Mouse (Mus musculus): ENCODE measurements around the gene Ppara.

Ppara gene

GRCm38 (mm10) chr15:85734571-85735033, at the start of gene Ppara:
Gene Ppara, plus strand, starts transcription at chr15:85734983.
- DNase-seq = no peak

- peak; percentile 57 for DNase-seq
These were observed 48.0 kb upstream of the Ppara start for GRCm38 (mm10) chr15:85686641-85687395.

- no peak for DNase-seq
These were observed 47.0 kb upstream of the Ppara start for GRCm38 (mm10) chr15:85687630-85688410.

GRCm38 (mm10) chr15:85688734-85689133, 46.0 kb upstream of the Ppara start:
- no peak for DNase-seq

- no peak for DNase-seq
These were observed 45.3 kb upstream of the Ppara start for GRCm38 (mm10) chr15:85689523-85689922.

GRCm38 (mm10) chr15:85690058-85690457, 44.7 kb upstream of the Ppara start:
- no peak for DNase-seq

- DNase-seq = no peak
These were observed 43.9 kb upstream of the Ppara start for GRCm38 (mm10) chr15:85690875-85691274.

- DNase-seq = no peak
These were observed 41.7 kb upstream of the Ppara start for GRCm38 (mm10) chr15:85693115-85693514.

- no peak for DNase-seq
These were observed 41.0 kb upstream of the Ppara start for GRCm38 (mm10) chr15:85693819-85694218.

- DNase-seq = no peak
These were observed 40.4 kb upstream of the Ppara start for GRCm38 (mm10) chr15:85694379-85694778.

GRCm38 (mm10) chr15:85695304-85695703, 39.5 kb upstream of the Ppara start:
- no peak for DNase-seq

GRCm38 (mm10) chr15:85698345-85699034, 36.3 kb upstream of the Ppara start:
- DNase-seq = no peak

- no peak for DNase-seq
These were observed 35.3 kb upstream of the Ppara start for GRCm38 (mm10) chr15:85699452-85699851.

GRCm38 (mm10) chr15:85699862-85700501, 34.8 kb upstream of the Ppara start:
- DNase-seq = peak; percentile 55

GRCm38 (mm10) chr15:85700716-85701115, 34.1 kb upstream of the Ppara start:
- DNase-seq = no peak

GRCm38 (mm10) chr15:85701128-85701930, 33.5 kb upstream of the Ppara start:
- no peak for DNase-seq

GRCm38 (mm10) chr15:85702411-85702951, 32.3 kb upstream of the Ppara start:
- peak; percentile 66 for DNase-seq

- peak; percentile 56 for DNase-seq
These were observed 31.6 kb upstream of the Ppara start for GRCm38 (mm10) chr15:85703194-85703641.

GRCm38 (mm10) chr15:85703858-85704257, 30.9 kb upstream of the Ppara start:
- DNase-seq = no peak

- no peak for DNase-seq
These were observed 30.3 kb upstream of the Ppara start for GRCm38 (mm10) chr15:85704341-85705012.

GRCm38 (mm10) chr15:85705013-85705528, 29.7 kb upstream of the Ppara start:
- no peak for DNase-seq
